Mouse (Mus musculus) inflammation-experienced regulatory T-cells, adult 16 weeks (primary cell): Measurements from ENCODE around the gene Gata2. TPM values are rescaled to one million over a fixed set of nuclear protein-coding genes. Genes with fewer than 3 reads are reported as not detected.

ENCODE experiments used
- polyA plus RNA-seq: library from polyadenylated mRNA; unstranded; fragments of 100-300 nt; shearing (Covaris generic); gene quantifications from one replicate; pipeline ENCODE4 v1.2.1, GENCODE M21; 2017

Gata2 gene
- polyA plus RNA-seq, result not detected

DNA sequence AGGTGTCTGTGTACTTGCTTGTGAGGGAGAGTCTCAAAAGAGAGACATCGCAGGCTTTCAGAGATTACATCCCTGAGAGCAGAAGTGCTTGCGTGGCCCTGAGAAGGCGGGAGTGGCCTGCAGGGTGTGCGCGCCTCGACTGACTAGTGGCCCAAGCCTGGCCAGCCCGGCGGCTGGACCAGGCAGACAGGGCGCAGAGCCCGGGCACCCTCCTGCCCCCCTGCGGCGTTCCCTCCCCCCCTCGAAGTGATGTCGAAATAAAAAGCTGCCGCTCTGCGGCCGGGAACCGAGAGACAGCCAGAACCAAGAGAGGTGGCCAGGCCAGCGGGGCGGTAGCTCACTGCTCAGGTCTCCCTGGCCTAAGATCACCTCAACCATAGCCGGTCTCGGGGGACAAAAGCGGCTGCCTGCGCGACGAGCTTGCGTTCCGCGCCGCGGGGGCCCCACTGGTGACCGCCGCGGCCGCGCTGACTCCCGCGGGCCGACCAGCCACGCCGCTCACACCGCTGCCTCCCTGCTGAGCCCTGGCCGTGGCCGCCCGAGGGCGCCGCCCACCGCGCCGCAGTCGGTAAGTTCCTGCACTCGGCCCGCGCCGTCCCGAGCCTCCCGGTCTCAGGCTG lies at the start of gene Gata2:
TSS of gene Gata2 (plus strand) at position 459 of the 620 bp plus-strand sequence.

DNA sequence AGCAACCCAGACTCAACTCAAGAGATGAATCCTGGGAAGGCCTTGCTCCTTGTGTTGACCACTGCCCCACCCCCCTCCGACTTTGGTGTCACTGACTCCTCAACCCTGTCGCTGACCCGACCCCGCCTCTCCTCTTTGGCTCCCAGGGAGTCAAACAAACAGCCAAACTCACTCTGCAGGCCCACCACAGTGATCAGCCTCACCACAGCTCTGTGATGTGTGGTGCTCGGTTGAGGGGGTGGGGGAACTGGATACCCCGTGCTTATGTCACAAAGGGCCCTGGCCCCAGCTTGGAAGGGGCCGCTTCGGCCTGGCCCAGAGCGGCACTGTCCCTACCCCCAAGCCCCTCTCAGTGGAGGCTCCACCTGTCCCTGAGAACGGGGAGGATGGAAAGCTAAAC lies 28.3 kb downstream of the Gata2 start, which contains the start of gene Dnajb8:
TSS of gene Dnajb8 (plus strand) at position 301 of the 400 bp plus-strand sequence.

Other genes with a start within 250 kb of the Gata2 start
- gene H1fx, start 212.3 kb upstream of the Gata2 start, polyA plus RNA-seq, result not detected
- gene Rab7, start 148.6 kb upstream of the Gata2 start, polyA plus RNA-seq, result 318 TPM
- gene Rpn1, start 109.4 kb upstream of the Gata2 start, polyA plus RNA-seq, result 296 TPM
- not detected for gene Dnajb8, start 28.4 kb downstream of the Gata2 start, polyA plus RNA-seq